Mouse (Mus musculus): ENCODE data around the gene Zswim5. TPM values are rescaled to one million over a fixed set of nuclear protein-coding genes. Genes with fewer than 3 reads are reported as not detected.

The Zswim5 gene
- polyA plus RNA-seq, 1 experiment from 2014 or later, result 0.37 TPM

- WGBS, result 2% methylated on average over 49 of the region's 58 CpGs
- Histone ChIP-seq H3K4me2 (replicated peaks; ENCODE audit: low read depth, low read length) (peak within 1 kb of the TSS; percentile 96), H3K9ac (replicated peaks; ENCODE audit: low read depth) (peak within 1 kb of the TSS; percentile 82), H3K9me3 (ENCODE audit: low read length) (no peaks in the 10 kb centered on the region), H3K27ac (ENCODE audit: low read length) (peak within 1 kb of the TSS; percentile 80), H3K27me3 (replicated peaks; ENCODE audit: insufficient read depth, low read length) (no peaks in the 10 kb centered on the region), H3K36me3 (ENCODE audit: insufficient read depth, low read length) (peaks cover 7% of the 10 kb centered on the region; the same call in 1 of the 2 replicates), H3K4me3 (ENCODE audit: low read depth, low read length) (peak within 1 kb of the TSS; percentile 91), H3K4me1 (ENCODE audit: insufficient read depth, low read depth, low read length) (peaks cover 14% of the 10 kb centered on the region)
- ATAC-seq (peak; percentile 60), DNase-seq (ENCODE audit: low spot score) (peak; percentile 78)
- TF ChIP-seq CTCF (IDR thresholded peaks at IDR 0.05), result peak; percentile 10; the same call in 1 of the 2 replicates
- TF ChIP-seq EP300 (IDR thresholded peaks at IDR 0.05), result no peak
These were observed 118.1 kb downstream of the Zswim5 start, which contains the start of gene Hectd3 for GRCm38 (mm10) chr4:116995131-116995797. Hectd3 (plus strand) TSS chr4:116995317.

DNA sequence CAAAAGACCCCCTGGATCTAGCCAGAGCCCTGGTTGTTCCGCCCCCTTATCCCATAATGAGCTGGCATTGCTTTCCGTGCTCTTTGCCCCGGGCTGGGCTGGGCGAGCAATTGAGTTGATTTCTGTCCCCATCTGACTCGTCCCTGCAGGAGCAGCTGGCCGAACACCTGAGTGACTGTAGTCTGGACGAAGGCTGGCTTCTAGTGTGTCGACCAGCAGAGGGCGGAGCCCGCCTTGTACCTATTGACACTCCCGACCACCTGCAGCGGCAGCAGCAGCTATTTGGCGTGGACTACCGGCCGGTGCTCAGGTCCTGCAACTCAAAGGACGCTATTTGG lies 118.6 kb downstream of the Zswim5 start:
- no peaks in the 10 kb centered on the region for H3K9me3 ChIP-seq (ENCODE audit: low read length)
- peak overlapping the region; percentile 96 for H3K4me2 ChIP-seq (replicated peaks; ENCODE audit: low read depth, low read length)
- peak; percentile 75 for DNase-seq (ENCODE audit: low spot score)
- peak overlapping the region; percentile 91 for H3K4me3 ChIP-seq (ENCODE audit: low read depth, low read length)
- peak overlapping the region; percentile 82 for H3K9ac ChIP-seq (replicated peaks; ENCODE audit: low read depth)
- TF ChIP-seq EP300 (IDR thresholded peaks at IDR 0.05) (no peak), CTCF (IDR thresholded peaks at IDR 0.05) (peak; percentile 61)
- H3K27ac ChIP-seq (ENCODE audit: low read length), result peak overlapping the region; percentile 80
- H3K4me1 ChIP-seq (ENCODE audit: insufficient read depth, low read depth, low read length), result peaks cover 14% of the 10 kb centered on the region
- H3K27me3 ChIP-seq (replicated peaks; ENCODE audit: insufficient read depth, low read length), result no peaks in the 10 kb centered on the region
- ATAC-seq, result peak; percentile 37
- H3K36me3 ChIP-seq (ENCODE audit: insufficient read depth, low read length), result peaks cover 7% of the 10 kb centered on the region; the same call in 1 of the 2 replicates
- 2% methylated on average over 16 of the region's 16 CpGs for WGBS

DNA sequence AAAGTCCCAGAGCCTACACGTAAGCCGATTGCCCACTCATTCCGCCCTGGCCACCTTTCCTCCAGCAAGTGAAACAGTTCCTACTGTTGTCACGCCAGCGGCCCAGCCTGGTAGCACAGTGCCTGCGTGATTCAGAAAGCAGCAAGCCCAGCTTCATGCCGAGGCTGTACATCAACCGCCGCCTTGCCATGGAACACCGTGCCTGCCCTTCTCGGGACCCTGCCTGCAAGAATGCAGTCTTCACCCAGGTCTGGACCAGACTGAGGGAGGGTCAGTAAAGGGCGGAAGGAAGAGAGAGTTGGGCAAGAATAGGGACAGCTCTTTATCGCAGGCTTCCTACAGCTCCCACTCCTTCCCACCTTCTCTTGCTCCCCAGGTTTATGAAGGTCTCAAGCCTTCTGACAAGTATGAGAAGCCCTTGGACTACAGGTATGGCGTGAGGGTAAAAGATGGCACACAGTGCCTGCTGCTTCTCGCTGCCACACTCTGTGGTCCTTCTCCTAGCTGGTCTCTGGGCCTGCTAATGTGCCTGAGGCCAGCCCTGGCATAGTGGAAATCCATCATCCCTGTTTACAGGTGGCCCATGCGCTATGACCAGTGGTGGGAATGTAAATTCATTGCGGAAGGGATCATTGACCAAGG lies 122.5 kb downstream of the Zswim5 start:
- no peak overlapping the region for H3K9ac ChIP-seq (replicated peaks; ENCODE audit: low read depth)
- no peak for ATAC-seq
- DNase-seq (ENCODE audit: low spot score), result no peak
- H3K27me3 ChIP-seq (replicated peaks; ENCODE audit: insufficient read depth, low read length), result no peaks in the 10 kb centered on the region
- H3K4me1 ChIP-seq (ENCODE audit: insufficient read depth, low read depth, low read length), result peaks cover 6% of the 10 kb centered on the region
- WGBS, result 94% methylated on average over 17 of the region's 17 CpGs
- H3K4me2 ChIP-seq (replicated peaks; ENCODE audit: low read depth, low read length), result no peak overlapping the region
- no peak overlapping the region for H3K4me3 ChIP-seq (ENCODE audit: low read depth, low read length)
- no peak overlapping the region for H3K27ac ChIP-seq (ENCODE audit: low read length)
- TF ChIP-seq EP300 (IDR thresholded peaks at IDR 0.05), result no peak
- no peak for TF ChIP-seq CTCF (IDR thresholded peaks at IDR 0.05)
- H3K36me3 ChIP-seq (ENCODE audit: insufficient read depth, low read length), result peaks cover 29% of the 10 kb centered on the region
- no peaks in the 10 kb centered on the region for H3K9me3 ChIP-seq (ENCODE audit: low read length)

GRCm38 (mm10) chr4:117001957-117002356 lies 124.8 kb downstream of the Zswim5 start:
- no peak overlapping the region for H3K4me3 ChIP-seq (ENCODE audit: low read depth, low read length)
- H3K4me2 ChIP-seq (replicated peaks; ENCODE audit: low read depth, low read length), result no peak overlapping the region
- DNase-seq (ENCODE audit: low spot score), result no peak
- ATAC-seq, result no peak
- no peaks in the 10 kb centered on the region for H3K9me3 ChIP-seq (ENCODE audit: low read length)
- H3K36me3 ChIP-seq (ENCODE audit: insufficient read depth, low read length), result peaks cover 29% of the 10 kb centered on the region
- no peaks in the 10 kb centered on the region for H3K4me1 ChIP-seq (ENCODE audit: insufficient read depth, low read depth, low read length)
- no peak overlapping the region for H3K27ac ChIP-seq (ENCODE audit: low read length)
- no peak for TF ChIP-seq EP300 (IDR thresholded peaks at IDR 0.05)
- TF ChIP-seq CTCF (IDR thresholded peaks at IDR 0.05), result no peak
- WGBS, result 91% methylated on average over 16 of the region's 16 CpGs
- H3K27me3 ChIP-seq (replicated peaks; ENCODE audit: insufficient read depth, low read length), result no peaks in the 10 kb centered on the region
- no peak overlapping the region for H3K9ac ChIP-seq (replicated peaks; ENCODE audit: low read depth)

DNA sequence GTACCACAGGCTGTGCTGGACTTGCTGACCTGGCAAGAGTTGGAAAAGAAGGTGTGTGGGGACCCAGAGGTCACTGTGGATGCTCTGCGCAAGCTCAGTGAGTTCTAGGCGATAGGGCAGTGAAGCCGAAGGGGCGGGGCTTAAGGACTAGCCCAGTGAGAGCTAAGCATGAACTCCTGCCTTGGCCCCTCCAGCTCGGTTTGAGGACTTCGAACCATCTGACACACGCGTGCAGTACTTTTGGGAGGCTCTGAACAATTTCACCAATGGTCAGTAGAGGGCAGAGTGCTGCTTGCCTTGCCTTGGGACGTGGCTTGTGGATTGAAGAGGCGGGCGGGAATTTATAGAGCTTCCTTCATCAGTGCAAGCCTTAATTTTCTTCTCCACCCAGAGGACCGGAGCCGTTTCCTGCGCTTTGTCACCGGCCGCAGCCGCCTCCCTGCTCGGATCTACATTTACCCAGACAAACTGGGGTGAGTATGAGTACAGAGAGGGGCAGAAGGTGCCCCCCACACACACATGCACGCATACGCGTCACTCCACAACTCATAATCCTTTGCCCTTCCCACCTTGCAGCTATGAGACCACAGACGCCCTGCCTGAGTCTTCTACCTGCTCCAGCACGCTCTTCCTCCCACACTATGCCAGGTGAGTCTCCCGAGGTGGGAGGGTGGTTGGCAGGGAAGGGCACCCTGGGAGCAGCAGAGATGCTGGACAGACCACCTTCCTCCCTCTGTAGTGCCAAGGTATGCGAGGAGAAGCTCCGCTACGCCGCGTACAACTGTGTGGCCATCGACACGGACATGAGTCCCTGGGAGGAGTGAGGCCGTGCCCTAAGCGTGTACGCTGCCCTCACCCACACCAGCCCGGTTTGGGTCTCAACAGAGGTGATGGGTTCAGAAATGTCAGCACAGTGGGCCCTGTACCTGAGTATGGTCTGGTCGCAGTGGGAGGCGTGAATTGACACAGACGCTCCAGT lies 125.7 kb downstream of the Zswim5 start:
- H3K4me2 ChIP-seq (replicated peaks; ENCODE audit: low read depth, low read length), result no peak overlapping the region
- TF ChIP-seq EP300 (IDR thresholded peaks at IDR 0.05), result no peak
- TF ChIP-seq CTCF (IDR thresholded peaks at IDR 0.05), result peak; percentile 87

GRCm38 (mm10) chr4:117004649-117005048 lies 127.5 kb downstream of the Zswim5 start:
- ATAC-seq, result no peak
- Histone ChIP-seq H3K4me3 (ENCODE audit: low read depth, low read length) (no peak overlapping the region), H3K4me2 (replicated peaks; ENCODE audit: low read depth, low read length) (no peak overlapping the region), H3K9me3 (ENCODE audit: low read length) (no peaks in the 10 kb centered on the region), H3K4me1 (ENCODE audit: insufficient read depth, low read depth, low read length) (no peaks in the 10 kb centered on the region), H3K27ac (ENCODE audit: low read length) (no peak overlapping the region), H3K36me3 (ENCODE audit: insufficient read depth, low read length) (peaks cover 24% of the 10 kb centered on the region), H3K27me3 (replicated peaks; ENCODE audit: insufficient read depth, low read length) (no peaks in the 10 kb centered on the region), H3K9ac (replicated peaks; ENCODE audit: low read depth) (no peak overlapping the region)
- 82% methylated on average over 4 of the region's 4 CpGs for WGBS
- TF ChIP-seq EP300 (IDR thresholded peaks at IDR 0.05) (no peak), CTCF (IDR thresholded peaks at IDR 0.05) (no peak)
- DNase-seq (ENCODE audit: low spot score), result no peak

More for the DNA sequence above, 125.7 kb downstream of the Zswim5 start:
- Histone ChIP-seq H3K9me3 (ENCODE audit: low read length) (no peaks in the 10 kb centered on the region), H3K4me3 (ENCODE audit: low read depth, low read length) (no peak overlapping the region), H3K4me1 (ENCODE audit: insufficient read depth, low read depth, low read length) (no peaks in the 10 kb centered on the region), H3K27me3 (replicated peaks; ENCODE audit: insufficient read depth, low read length) (no peaks in the 10 kb centered on the region), H3K36me3 (ENCODE audit: insufficient read depth, low read length) (peaks cover 29% of the 10 kb centered on the region), H3K27ac (ENCODE audit: low read length) (no peak overlapping the region), H3K9ac (replicated peaks; ENCODE audit: low read depth) (no peak overlapping the region)
- ATAC-seq (peak; percentile 74), DNase-seq (ENCODE audit: low spot score) (peak; percentile 82)
- 53% methylated on average over 38 of the region's 38 CpGs for WGBS

All from lung, postnatal 0 days (tissue).